Mouse (Mus musculus): ENCODE data around the gene Cnksr1.

The Cnksr1 gene

GRCm38 (mm10) chr4:134252911-134253721 lies 14.9 kb upstream of the Cnksr1 start:
- no peak for DNase-seq (ENCODE audit: low spot score in 2 of 2)

GRCm38 (mm10) chr4:134252131-134252910 lies 14.1 kb upstream of the Cnksr1 start:
- DNase-seq (ENCODE audit: low spot score in 2 of 2): no peak

DNA sequence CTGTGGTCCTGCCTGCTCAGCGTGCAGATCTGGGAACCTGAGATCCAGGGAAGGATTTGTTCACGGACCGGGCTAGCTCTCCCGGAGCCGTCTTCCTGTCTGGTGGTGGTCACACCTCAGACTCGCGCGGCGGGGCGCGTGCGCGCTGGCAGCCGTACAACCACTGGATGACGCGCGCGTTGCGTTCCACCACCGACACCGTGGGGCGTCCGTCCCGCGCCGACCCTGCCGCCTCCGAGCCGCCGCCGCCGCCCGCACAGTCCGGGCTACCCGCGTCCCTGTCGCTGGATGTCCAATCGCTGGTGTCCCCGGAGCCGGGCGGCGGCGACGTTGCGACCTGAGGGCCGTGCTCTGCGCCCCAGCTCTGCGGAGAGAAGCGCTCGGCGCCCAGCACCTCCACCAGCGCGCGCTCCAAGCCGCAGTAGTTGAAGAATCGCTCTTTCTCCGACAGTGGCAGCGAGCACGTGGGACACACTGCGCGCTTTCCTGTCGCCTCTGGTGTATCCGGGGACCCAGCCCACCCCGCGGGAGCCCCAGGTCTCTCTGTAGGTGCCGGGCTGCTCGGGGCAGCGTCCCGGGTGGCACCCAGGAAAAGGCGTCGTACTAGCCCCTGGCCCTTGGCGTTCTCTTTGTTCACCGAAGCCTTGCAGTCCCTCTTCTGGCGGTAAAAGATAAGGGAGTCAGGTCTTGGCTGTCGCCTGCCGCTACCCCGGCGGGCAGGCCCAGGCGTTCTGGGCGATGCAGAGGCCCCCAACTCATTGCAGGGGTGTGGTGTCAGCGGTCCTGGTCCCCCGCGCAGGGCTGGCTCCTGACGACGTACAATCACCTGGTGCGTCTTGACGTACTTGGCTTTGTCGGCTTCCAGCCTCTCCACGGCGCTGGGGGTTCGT lies 13.3 kb upstream of the Cnksr1 start:
- no peak for DNase-seq (ENCODE audit: low spot score in 2 of 2)

DNA sequence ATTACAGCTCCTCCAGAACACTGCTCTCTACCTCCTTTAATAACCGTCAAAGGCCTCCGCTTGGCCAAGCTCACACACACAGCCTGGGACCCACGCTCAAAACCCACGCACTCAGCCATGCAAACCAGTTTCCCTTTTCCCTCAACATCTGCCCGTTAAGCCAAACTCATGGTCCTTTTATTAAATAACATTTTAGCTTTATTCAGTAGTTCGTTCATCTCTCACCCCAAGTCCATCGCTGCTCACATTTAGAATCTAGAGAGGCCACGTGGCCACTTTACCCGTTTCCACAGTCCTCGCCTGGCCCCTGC lies 12.7 kb upstream of the Cnksr1 start:
- no peak for DNase-seq (ENCODE audit: low spot score in 2 of 2)

- DNase-seq (ENCODE audit: low spot score in 2 of 2): no peak
Measured at GRCm38 (mm10) chr4:134250116-134250929, 12.1 kb upstream of the Cnksr1 start.

DNA sequence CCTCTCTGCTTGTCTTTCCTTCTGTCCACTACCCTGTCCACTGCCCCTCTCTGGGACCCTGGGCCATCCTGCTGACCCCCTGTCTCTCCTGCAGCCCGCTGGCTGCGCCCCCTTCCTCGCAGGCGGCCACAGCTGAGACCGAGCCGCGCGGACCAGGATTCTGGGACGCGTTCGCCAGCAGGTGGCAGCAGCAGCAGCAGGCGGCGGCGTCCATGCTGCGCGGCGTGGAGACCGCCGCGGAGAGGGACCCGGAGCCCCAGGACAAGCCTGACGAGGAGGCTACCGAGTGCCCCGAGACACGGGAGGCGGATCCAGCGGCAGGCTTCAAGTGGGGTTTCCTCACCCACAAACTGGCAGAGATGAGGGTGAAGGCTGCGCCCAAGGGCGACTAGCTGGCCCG lies 11.5 kb upstream of the Cnksr1 start:
- DNase-seq (ENCODE audit: low spot score in 2 of 2): peak; percentile 61 to 81

GRCm38 (mm10) chr4:134246719-134247258 lies 8.6 kb upstream of the Cnksr1 start, which contains the start of gene Gm30191:
TSS of gene Gm30191 (plus strand) at chr4:134246935.
- DNase-seq (ENCODE audit: low spot score in 2 of 2): no peak

- DNase-seq (ENCODE audit: low spot score in 2 of 2): no peak
Measured at GRCm38 (mm10) chr4:134246256-134246655, 8.1 kb upstream of the Cnksr1 start.

DNA sequence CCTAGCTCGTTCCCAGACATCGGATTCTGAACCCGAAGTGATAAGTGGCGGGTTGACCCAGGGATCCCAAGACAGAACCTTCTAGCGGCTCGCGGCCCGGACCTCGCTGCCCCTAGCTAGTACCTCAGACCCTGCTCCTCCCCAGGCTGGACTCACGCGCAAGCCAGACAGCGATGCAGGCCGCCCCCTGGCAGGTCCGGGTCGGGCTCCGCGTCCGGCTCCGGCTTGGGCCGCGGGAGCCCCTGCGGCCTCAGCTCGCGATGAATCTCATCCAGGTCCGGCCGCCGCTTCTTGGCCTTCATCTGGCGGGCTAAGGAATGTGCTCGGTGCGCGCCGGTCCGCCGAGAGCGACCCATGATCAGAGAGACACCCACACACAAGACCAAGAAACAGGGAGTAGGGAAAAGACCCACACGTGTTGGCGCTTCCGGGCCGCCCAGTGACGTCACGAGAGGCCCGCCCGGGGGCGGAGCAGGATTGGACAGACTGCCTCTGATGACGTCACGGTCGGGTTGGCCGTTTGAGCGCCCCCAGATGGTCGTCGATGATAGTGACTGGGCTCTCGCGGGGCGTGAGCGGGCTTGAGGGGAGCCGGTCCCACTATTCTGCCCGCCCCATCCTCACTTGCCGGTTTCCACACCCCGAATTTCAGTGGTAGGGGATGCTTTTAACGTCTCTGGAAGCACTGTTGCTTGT lies 7.1 kb upstream of the Cnksr1 start, which contains the start of gene Zfp593:
Gene Zfp593 (minus strand): TSS at position 445 of the 696 bp plus-strand sequence.
- peak; percentile 90 to 97 for DNase-seq (ENCODE audit: low spot score in 2 of 2)

GRCm38 (mm10) chr4:134243516-134244250 lies 5.5 kb upstream of the Cnksr1 start, which contains the start of gene E130218I03Rik:
TSS of gene E130218I03Rik (plus strand) at chr4:134243662.
- no peak for DNase-seq (ENCODE audit: low spot score in 2 of 2)

DNA sequence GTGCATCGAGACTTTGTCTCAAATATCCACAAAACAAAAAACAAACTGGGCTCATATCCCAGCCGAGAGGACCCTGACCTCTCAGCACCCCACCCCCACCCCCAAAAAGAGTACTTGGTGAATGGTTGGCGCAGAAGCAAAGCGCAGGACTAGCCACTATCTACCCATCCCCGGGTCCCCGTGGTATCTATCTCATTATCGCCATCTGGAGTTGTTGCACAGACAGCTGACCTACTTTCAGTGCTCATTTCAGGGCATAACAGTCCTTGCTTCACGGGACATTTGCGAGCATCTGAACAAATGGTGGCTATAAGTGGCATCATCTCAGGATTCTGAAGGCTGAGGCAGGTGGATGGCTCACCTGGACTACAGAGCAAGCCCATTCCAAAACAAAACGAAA lies 487 bp upstream of the Cnksr1 start:
- DNase-seq (ENCODE audit: low spot score in 2 of 2): no peak

DNA sequence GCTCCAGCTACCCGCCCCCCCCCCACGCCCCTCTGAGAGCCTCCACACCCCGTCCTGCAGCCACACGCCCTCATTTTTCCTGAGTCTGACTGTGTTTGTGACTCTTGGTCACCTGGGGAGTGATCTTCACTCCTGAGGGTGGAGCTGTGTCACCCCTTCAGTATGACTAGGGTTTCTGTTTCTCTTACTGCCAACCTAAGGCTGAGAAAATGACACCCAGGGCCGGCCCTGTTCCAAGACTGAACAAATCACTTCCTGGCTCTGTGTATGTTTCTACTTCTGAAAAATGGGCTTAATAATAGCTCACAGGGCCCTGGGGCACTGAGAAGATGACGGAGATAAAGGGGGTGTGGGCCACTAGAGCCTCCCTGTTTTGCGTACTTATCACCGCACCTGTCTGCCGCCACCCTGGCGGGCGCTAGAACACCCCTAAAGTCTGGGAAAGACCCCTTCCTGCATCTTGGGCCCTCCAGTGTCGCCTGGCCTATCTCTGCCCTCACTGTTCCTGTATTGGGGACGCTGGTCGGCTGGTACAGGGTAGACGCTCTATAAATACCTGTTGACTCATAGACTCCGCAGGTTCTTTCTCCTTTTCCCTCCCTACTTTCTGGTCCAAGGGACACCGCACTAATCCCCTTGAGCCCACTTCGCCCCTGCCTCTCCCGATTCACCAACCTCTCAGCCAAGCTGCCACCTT lies 469 bp downstream of the Cnksr1 start:
- no peak for DNase-seq (ENCODE audit: low spot score in 2 of 2)

DNA sequence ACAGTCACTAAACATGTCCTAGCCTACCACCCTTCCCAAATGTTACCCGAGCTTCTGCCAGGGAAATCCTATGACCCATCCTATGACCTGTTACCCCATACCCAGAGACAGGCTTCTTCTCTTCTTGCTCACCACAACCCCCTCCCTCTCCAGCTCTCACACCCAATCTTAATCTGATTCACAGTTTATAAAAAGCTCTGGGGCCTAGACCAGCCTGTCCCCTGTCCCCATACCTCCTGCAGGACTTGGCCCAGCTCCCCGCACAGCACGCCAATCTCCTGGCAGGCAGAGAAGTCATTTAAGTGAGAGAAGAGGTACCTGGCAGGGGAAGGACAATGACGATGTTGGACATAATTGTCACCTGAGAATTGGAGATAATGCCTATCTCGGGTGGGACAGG lies 3.3 kb downstream of the Cnksr1 start:
- no peak for DNase-seq (ENCODE audit: low spot score in 2 of 2)

DNA sequence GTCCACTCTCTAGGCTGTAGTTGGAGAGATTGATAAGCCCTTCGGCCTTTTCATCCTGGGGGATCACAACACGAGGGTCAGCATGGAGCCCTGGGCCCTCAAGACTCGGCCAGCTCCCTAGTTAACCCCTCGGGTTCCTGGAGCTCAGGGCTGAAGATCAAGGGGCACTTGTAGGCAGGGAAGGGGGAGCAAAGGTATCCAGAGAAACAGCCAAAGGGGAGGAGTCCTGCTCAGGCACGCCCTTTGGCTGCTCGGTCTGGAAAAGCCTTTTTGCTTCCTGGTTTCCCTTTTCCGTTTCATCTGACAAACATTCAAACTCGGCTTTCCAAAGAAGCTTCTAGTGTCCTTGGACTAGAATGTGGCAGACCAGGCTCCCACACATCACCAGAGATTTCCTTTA lies 7.8 kb downstream of the Cnksr1 start:
- no peak for DNase-seq (ENCODE audit: low spot score in 2 of 2)

DNA sequence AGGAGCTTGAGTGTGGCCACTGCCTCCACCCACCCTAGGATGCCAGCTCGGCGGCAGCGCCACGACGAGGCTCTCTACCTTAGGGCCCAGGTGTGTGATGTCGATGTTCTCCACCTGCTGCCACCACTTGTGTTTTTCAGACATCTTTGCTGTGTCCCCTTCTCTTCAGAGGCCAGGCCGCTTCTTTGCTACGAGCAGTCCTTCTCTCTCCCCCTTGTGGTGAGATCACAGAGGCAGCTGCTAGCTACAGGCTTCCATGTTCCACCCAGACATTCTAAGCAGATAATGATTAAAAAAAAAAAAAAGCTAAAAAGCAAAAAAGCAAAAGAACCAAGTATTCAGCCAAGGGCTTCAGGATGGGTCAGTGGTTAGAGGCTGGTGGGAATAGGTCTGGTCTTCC lies 11.0 kb downstream of the Cnksr1 start, which contains the start of gene Catsper4:
Gene Catsper4 (minus strand): TSS at position 190 of the 400 bp plus-strand sequence.
- no peak for DNase-seq (ENCODE audit: low spot score in 2 of 2)

GRCm38 (mm10) chr4:134222793-134223600 lies 15.2 kb downstream of the Cnksr1 start:
- no peak for DNase-seq (ENCODE audit: low spot score in 2 of 2)

DNA sequence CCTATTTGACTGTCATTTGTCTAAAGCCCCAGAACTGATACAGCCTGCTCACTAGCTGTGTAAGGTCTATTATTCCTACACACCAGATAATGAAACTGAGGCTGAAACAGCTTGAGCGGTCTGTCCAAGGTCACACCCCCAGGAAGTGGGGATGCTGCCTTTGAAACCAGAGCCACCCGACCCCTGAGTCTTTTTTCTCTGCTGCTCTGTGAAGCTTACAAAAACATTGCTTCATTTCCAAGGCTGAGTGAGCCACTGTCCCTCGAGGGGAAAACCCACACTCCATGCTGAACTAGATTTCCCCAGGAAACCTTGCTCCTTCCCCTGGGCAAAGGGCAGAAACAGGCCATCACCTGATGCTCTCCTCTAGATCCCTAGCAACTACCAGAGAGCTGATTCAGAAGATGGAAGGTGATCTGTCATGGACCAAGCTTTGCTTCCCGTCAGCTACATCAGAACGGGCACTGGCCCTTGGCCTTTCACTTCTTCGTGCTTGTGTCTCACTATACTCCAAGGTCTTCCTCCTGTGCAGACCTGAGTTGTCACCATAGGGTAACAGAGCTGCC lies 31.6 kb downstream of the Cnksr1 start:
- DNase-seq (ENCODE audit: low spot score in 2 of 2): no peak

Data from urinary bladder, postnatal 4 days (tissue).